Mouse (Mus musculus) urinary bladder, postnatal 0 days (tissue): Measurements from ENCODE around the gene Fbxo4. TPM values are rescaled to one million over a fixed set of nuclear protein-coding genes. Genes with fewer than 3 reads are reported as not detected.

Source experiments
- polyA plus RNA-seq: library from polyadenylated mRNA; unstranded; fragments of >200 nt; fragmentation: Nextera tagmentation; extraction: Ambion mirVana; gene quantifications from 2 replicates; pipeline ENCODE4 v1.2.1, GENCODE M21; 2015

Gene Fbxo4
- 15.3 and 17.9 TPM in 2 replicates for polyA plus RNA-seq

GRCm38 (mm10) chr15:3979061-3979848, at the start of gene Fbxo4:
Gene Fbxo4 (minus strand): TSS chr15:3979573.

GRCm38 (mm10) chr15:4026231-4026773, 46.9 kb upstream of the Fbxo4 start, which contains the start of gene Oxct1:
Gene Oxct1 (plus strand): TSS chr15:4026383.

DNA sequence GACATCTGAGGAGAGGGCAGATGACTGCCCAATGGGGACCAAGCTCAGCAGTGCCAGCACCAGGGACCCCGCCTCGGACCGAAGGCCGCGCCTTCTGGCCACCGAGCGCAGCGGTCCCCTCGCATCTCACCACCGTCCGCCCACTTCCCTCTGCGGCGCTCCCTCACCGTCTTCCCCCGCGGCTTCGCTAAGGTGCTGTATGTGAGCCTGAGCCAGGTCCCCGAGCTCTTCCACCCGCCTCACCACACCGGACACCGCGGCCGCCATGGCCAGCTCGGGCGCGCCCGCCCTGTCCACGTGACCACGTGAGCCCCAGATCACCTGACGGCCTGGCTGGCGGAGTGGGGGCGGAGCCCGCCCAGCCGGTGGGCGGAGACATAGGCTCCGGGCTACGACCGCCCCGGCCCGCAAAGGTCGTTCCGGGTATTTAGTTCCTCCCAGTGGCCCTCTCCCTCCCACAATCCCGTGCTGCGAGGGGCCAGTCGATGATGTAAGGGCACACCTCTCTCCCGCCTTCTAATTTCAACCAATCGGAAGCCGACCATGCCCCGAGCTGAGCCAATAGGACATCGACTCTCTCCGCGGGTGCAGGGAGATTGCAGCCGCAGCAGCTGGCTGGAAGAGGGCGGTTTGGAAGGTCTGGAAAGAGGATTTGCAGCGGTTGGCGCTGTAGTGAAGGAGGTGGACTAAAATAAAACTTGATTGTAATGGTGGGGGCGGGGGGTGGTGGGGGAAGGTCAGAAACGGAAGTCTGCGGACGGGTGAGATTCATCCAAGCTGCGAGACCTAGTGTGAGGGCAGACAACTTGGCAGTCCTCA, 16.3 kb upstream of the Fbxo4 start, which contains the start of gene AW549877:
Gene AW549877 (minus strand): TSS at position 297 of the 819 bp plus-strand sequence.

Other genes starting within 250 kb of the Fbxo4 start
- gene AW549877, start 16.2 kb upstream of the Fbxo4 start, polyA plus RNA-seq: 14.6 and 17.8 TPM in 2 replicates
- 165 and 236 TPM in 2 replicates for gene Oxct1, start 46.8 kb upstream of the Fbxo4 start, polyA plus RNA-seq